Mouse (Mus musculus) thymus, adult 18-20 months (tissue): ENCODE measurements at regions not wholly inside any gene's neighbourhood (a gene's known extent, or its start where the extent isn't known, plus 50 kb on each side); places are given as distances from the start of the nearest gene placed in this dataset.
A peak's percentile ranks its signal among the peaks of the same experiment; 100 is the strongest.

ENCODE experiments used
- DNase-seq, 2 experiments: peaks; one replicate each; pipeline ENCODE4 v3.0.0; 2022; ENCODE audit warnings: mixed read lengths in 2 of 2

- DNase-seq, result no peak
These were observed 1306.9 kb upstream of the A1bg start for GRCm38 (mm10) chr15:62229491-62230283.

- DNase-seq, result no peak
These were observed 1306.2 kb upstream of the A1bg start for GRCm38 (mm10) chr15:62229023-62229422.

GRCm38 (mm10) chr15:62224798-62225197, 1302.0 kb upstream of the A1bg start:
- no peak for DNase-seq

- DNase-seq, result no peak
These were observed 1301.4 kb upstream of the A1bg start for GRCm38 (mm10) chr15:62224191-62224590.

GRCm38 (mm10) chr15:62223156-62223840, 1300.5 kb upstream of the A1bg start:
- no peak for DNase-seq

- DNase-seq, result no peak
These were observed 1299.9 kb upstream of the A1bg start for GRCm38 (mm10) chr15:62222731-62223130.

- DNase-seq, result no peak
These were observed 1299.4 kb upstream of the A1bg start for GRCm38 (mm10) chr15:62222201-62222600.

- DNase-seq, result no peak
These were observed 1298.4 kb upstream of the A1bg start for GRCm38 (mm10) chr15:62221024-62221819.

- no peak for DNase-seq
These were observed 1297.8 kb upstream of the A1bg start for GRCm38 (mm10) chr15:62220620-62221019.

- no peak for DNase-seq
These were observed 1297.2 kb upstream of the A1bg start for GRCm38 (mm10) chr15:62219934-62220540.

- no peak for DNase-seq
These were observed 1295.7 kb upstream of the A1bg start for GRCm38 (mm10) chr15:62218346-62219080.

- DNase-seq, result no peak
These were observed 1294.1 kb upstream of the A1bg start for GRCm38 (mm10) chr15:62216688-62217477.

- no peak for DNase-seq
These were observed 1293.0 kb upstream of the A1bg start for GRCm38 (mm10) chr15:62215616-62216398.

GRCm38 (mm10) chr15:62214300-62214699, 1291.5 kb upstream of the A1bg start:
- DNase-seq, result no peak

- DNase-seq, result peak; percentile 10 to 38
These were observed 1289.6 kb upstream of the A1bg start for GRCm38 (mm10) chr15:62212283-62212910.

GRCm38 (mm10) chr15:62209881-62210481, 1287.2 kb upstream of the A1bg start:
- DNase-seq, result no peak

GRCm38 (mm10) chr15:62209296-62209695, 1286.5 kb upstream of the A1bg start:
- DNase-seq, result no peak

- no peak for DNase-seq
These were observed 1283.7 kb upstream of the A1bg start for GRCm38 (mm10) chr15:62206502-62206902.
